Mouse (Mus musculus) ES-Bruce4 (cell line): ENCODE measurements at regions not wholly inside any gene's neighbourhood (a gene's known extent, or its start where the extent isn't known, plus 50 kb on each side); places are given as distances from the start of the nearest gene placed in this dataset.

ENCODE experiments used
- CTCF ChIP-seq: IDR thresholded peaks from one replicate; pipeline ENCODE4 v1.8.1; 2011; ENCODE audit warnings: low read depth, low read length
- POLR2A ChIP-seq: IDR thresholded peaks from one replicate; pipeline ENCODE4 v1.8.1; 2011; ENCODE audit warnings: low read length; ENCODE audit not compliant: insufficient read depth

GRCm38 (mm10) chr6:91585543-91585942, 69.8 kb downstream of the Lsm3 start:
- TF ChIP-seq CTCF (no peak), POLR2A (no peak)
